Mouse (Mus musculus) CH12.LX (cell line): ENCODE data around the gene Gm2016. TPM values are rescaled to one million over a fixed set of nuclear protein-coding genes. Genes with fewer than 3 reads are reported as not detected.
"Not testable (repeated sequence)": the region's sequence is repeated elsewhere in the genome, so short reads cannot be mapped to it uniquely, and the experiment has no call there.

Experiments used
- DNase-seq: peaks from one replicate; pipeline ENCODE4 v3.0.0-alpha.2; 2013; ENCODE audit errors: extremely low read depth
- H3K27ac ChIP-seq: 2 replicates; pipeline ENCODE4 v1.5.1; 2012; ENCODE audit warnings: low read depth, mild to moderate bottlenecking, control low read depth, moderate library complexity; ENCODE audit not compliant: insufficient read depth
- H3K27me3 ChIP-seq: replicated peaks from 2 replicates; pipeline ENCODE3; 2012; ENCODE audit warnings: inconsistent platforms
- H3K36me3 ChIP-seq, 2 experiments: replicated peaks in 1 of 2; 2 replicates each; pipeline versions ENCODE3 to v1.6.1; 2012; ENCODE audit warnings: inconsistent platforms in 1 of 2, low read length in 1 of 2, mild to moderate bottlenecking in 1 of 2, mixed read lengths in 1 of 2, moderate library complexity in 1 of 2; ENCODE audit not compliant: control insufficient read depth in 1 of 2, insufficient read depth in 1 of 2
- H3K4me1 ChIP-seq, 2 experiments: 2 replicates each; pipeline ENCODE4 v1.6.1; 2012; ENCODE audit warnings: inconsistent platforms in 1 of 2, moderate library complexity in 1 of 2; ENCODE audit not compliant: insufficient read depth in 2 of 2, control insufficient read depth in 1 of 2
- H3K4me2 ChIP-seq: 2 replicates; pipeline ENCODE4 v1.6.1; 2012; ENCODE audit warnings: low read depth, mild to moderate bottlenecking, control low read depth; ENCODE audit not compliant: poor library complexity, insufficient read depth, severe bottlenecking
- H3K4me3 ChIP-seq, 3 experiments: fragments of 150-350 bp in 1 of 3; sonication (generic) in 1 of 3; replicated peaks in 1 of 3; 2 replicates each; pipeline versions ENCODE3 to v1.5.1; 2011 to 2012; ENCODE audit warnings: low read depth in 2 of 3, low read length in 2 of 3, mild to moderate bottlenecking in 2 of 3, moderate library complexity in 2 of 3, control low read depth in 1 of 3, improper control_type of control experiment in 1 of 3, inconsistent platforms in 1 of 3, mixed read lengths in 1 of 3; ENCODE audit not compliant: poor library complexity in 1 of 3
- H3K79me2 ChIP-seq: replicated peaks from 2 replicates; pipeline ENCODE4 v1.6.1; 2012; ENCODE audit warnings: mild to moderate bottlenecking, moderate library complexity; ENCODE audit not compliant: control insufficient read depth, poor library complexity, insufficient read depth, severe bottlenecking; ENCODE audit errors: extremely low read depth
- H3K9ac ChIP-seq: 2 replicates; pipeline ENCODE4 v1.6.1; 2012; ENCODE audit warnings: low read depth, mild to moderate bottlenecking, control low read depth, moderate library complexity; ENCODE audit not compliant: insufficient read depth
- H3K9me3 ChIP-seq: replicated peaks from 2 replicates; pipeline ENCODE3; 2012; ENCODE audit warnings: low read length, inconsistent platforms, mixed read lengths
- dilution Hi-C: fragments of 300-500 bp; cut with MboI; formaldehyde crosslinking; loops from 2 replicates; pipeline ENCODE4 v1.14.3; 2020; ENCODE audit warnings: low sequenced_read_pairs; ENCODE audit not compliant: extremely low pct_unique_long_range_greater_than_20kb, extremely low pct_ligation_motif_present
- in situ Hi-C: fragments of 300-500 bp; cut with MboI; formaldehyde crosslinking; loops from 3 replicates; pipeline ENCODE4 v1.14.3; 2019; ENCODE audit warnings: low sequenced_read_pairs, low pct_ligation_motif_present, low pct_unique_long_range_greater_than_20kb, mixed read lengths
- polyA plus RNA-seq: library from polyadenylated mRNA; unstranded; fragments of >175 nt; gene quantifications from 2 replicates; pipeline ENCODE4 v1.2.1, GENCODE M21; 2012; ENCODE audit warnings: low read depth; ENCODE audit not compliant: insufficient read length
- total RNA-seq, 2 experiments: library from RNA; depleted of rRNA; stranded (reverse); fragments of 300-350 nt in 1 of 2; fragments of >200 nt in 1 of 2; gene quantifications; 2 replicates each; pipeline ENCODE4 v1.2.3; 2012 to 2014

Gm2016 gene
- total RNA-seq (2012; rRNA removed) (not detected in 2 replicates), total RNA-seq (2014; rRNA removed) (not detected in 2 replicates), polyA plus RNA-seq (not detected in 2 replicates)

- H3K4me1 ChIP-seq, H3K27ac ChIP-seq, DNase-seq, H3K4me3 ChIP-seq, H3K36me3 ChIP-seq, in situ Hi-C loops, H3K4me2 ChIP-seq, H3K79me2 ChIP-seq, H3K9me3 ChIP-seq, dilution Hi-C loops, H3K9ac ChIP-seq, H3K27me3 ChIP-seq: not testable (repeated sequence)
Measured at GRCm38 (mm10) chr12:87873772-87874171, at the start of gene Gm2016. TSS of gene Gm2016 (plus strand) at chr12:87874072.

GRCm38 (mm10) chr12:87842239-87842638, 31.6 kb upstream of the Gm2016 start, which contains the start of gene Gm2001:
TSS of gene Gm2001 (minus strand) at chr12:87842339.
- H3K4me3 ChIP-seq, H3K9me3 ChIP-seq, DNase-seq, H3K9ac ChIP-seq, in situ Hi-C loops, H3K4me2 ChIP-seq, H3K27ac ChIP-seq, H3K4me1 ChIP-seq, H3K79me2 ChIP-seq, H3K27me3 ChIP-seq, H3K36me3 ChIP-seq, dilution Hi-C loops: not testable (repeated sequence)

DNA sequence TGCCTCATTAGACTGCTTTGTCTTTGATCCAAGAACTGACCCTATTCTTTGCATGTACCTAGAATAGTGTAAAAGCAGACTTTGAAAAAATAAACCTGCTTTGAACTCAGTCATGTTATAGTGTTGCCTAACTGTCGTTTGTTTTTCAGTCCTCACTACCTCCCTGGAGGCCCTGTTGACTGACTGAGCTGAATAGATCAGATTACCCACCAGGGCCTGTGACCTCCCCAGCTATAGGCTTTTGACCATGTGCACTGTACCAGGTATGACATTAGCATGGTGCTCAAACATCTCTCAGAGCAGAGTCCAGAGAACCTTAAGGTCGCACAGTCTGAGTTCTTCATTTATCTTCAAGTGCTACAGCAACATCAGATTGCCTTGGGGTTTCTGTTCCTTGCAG, 23.2 kb upstream of the Gm2016 start:
- H3K27me3 ChIP-seq, H3K79me2 ChIP-seq, dilution Hi-C loops, H3K9ac ChIP-seq, H3K9me3 ChIP-seq, H3K4me1 ChIP-seq, in situ Hi-C loops, DNase-seq, H3K36me3 ChIP-seq, H3K27ac ChIP-seq, H3K4me2 ChIP-seq, H3K4me3 ChIP-seq: not testable (repeated sequence)

GRCm38 (mm10) chr12:87856067-87856466, 17.8 kb upstream of the Gm2016 start:
- H3K9ac ChIP-seq, in situ Hi-C loops: not testable (repeated sequence)

DNA sequence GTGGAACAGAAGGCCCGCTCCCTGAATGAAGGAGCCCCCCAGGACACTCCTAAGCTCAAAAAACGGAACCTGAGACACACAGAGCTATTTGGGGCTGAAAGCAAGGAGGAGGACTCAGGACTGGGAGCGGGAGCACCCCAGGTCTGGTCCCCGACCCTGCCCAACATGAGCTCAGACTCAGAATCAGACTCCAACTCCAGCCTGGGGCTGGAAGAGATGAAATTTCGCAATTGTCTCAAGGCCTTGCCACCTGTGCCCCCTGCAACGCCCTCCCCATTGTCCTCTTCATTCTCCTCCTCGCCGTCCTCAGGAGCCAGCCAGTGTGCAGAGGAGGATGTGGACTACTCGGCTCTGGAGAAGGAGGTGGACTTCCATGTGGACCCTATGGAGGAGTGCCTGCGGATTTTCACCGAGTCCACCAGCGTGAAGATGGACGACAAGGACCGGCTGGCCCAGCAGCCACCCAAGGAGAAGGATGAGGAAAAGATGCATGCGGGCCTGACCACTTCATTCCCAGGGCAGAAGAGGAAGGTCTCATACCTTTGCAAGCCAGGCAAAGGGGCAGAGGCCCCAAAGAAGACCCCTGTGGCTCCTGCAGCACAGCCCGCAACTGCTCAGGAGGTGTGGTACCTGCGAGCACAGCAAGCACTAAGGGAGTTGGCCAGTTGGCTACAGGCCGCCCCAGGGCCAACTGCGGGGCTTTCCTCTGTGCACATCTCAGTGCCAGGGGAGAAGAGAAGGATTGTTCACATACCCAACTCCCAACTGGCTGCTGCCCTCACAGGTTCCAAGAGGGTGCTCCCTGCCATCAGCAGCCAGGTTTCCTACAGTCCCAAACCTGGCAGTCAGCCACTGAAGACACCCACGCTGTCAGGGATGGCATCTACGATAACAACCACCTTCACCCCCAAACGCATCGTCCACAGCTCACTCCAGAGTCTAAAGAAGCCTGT, 11.9 kb upstream of the Gm2016 start:
- DNase-seq: not testable (repeated sequence)

More at GRCm38 (mm10) chr12:87856067-87856466, 17.8 kb upstream of the Gm2016 start:
- H3K36me3 ChIP-seq, H3K79me2 ChIP-seq, H3K27me3 ChIP-seq, DNase-seq, dilution Hi-C loops, H3K4me2 ChIP-seq, H3K4me1 ChIP-seq, H3K4me3 ChIP-seq, H3K9me3 ChIP-seq, H3K27ac ChIP-seq: not testable (repeated sequence)

GRCm38 (mm10) chr12:87863638-87864037, 10.2 kb upstream of the Gm2016 start:
- DNase-seq, H3K9ac ChIP-seq, H3K27me3 ChIP-seq, H3K36me3 ChIP-seq, H3K79me2 ChIP-seq, H3K9me3 ChIP-seq, H3K4me3 ChIP-seq, in situ Hi-C loops, dilution Hi-C loops, H3K4me2 ChIP-seq, H3K27ac ChIP-seq, H3K4me1 ChIP-seq: not testable (repeated sequence)

More for the DNA sequence above, 11.9 kb upstream of the Gm2016 start:
- H3K27ac ChIP-seq, H3K9ac ChIP-seq, H3K4me3 ChIP-seq, H3K79me2 ChIP-seq, H3K4me2 ChIP-seq, H3K9me3 ChIP-seq, H3K27me3 ChIP-seq, in situ Hi-C loops, H3K36me3 ChIP-seq, H3K4me1 ChIP-seq, dilution Hi-C loops: not testable (repeated sequence)
